Mouse (Mus musculus) ES-Bruce4 (cell line): ENCODE data around the gene Art3.

Source experiments
- CTCF ChIP-seq: IDR thresholded peaks from one replicate; pipeline ENCODE4 v1.8.1; 2011; ENCODE audit warnings: low read depth, low read length
- EP300 ChIP-seq: IDR thresholded peaks from 2 replicates; pipeline ENCODE4 v1.6.1; 2011; ENCODE audit warnings: low read depth, low read length; ENCODE audit not compliant: insufficient read depth

DNA sequence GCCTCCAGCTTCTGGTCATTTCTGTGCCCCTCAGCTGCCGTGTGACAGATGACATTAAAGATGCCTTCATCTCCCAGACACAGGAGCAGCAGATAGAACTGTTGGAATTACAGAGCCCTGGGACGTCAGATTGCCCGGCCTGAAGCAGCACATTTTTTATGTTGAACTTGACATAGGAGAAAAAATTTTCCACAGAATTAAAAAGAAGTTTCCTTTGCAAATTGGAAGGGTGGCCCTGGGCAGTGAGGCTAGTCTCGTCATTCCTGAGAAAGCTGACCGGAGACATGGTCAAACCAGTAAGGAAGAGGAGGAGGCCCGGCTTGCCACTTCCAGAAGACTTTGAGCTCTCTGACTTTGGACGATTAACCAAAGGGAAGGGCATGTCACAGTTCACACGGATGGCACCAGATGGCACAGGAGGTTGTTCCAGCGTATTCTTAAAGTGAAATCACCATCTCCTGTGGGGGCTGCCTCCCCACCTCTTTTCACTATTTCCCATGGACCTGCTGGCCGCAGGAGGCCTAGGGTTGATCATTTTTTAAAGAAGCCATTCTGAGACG, 33.6 kb downstream of the Art3 start:
- TF ChIP-seq CTCF (no peak), EP300 (no peak)
